Mouse (Mus musculus) small intestine, adult 2 months (tissue): ENCODE measurements around the gene Pex10. TPM values are rescaled to one million over a fixed set of nuclear protein-coding genes. Genes with fewer than 3 reads are reported as not detected.

Experiments used
- H3K27ac ChIP-seq: fragments of 200-500 bp; 2 replicates; pipeline ENCODE4 v1.5.1; 2012; ENCODE audit warnings: low read depth, low read length, control low read depth, inconsistent platforms; ENCODE audit not compliant: insufficient read depth
- H3K27me3 ChIP-seq: fragments of 200-500 bp; 2 replicates; pipeline ENCODE4 v1.6.1; 2012; ENCODE audit warnings: mild to moderate bottlenecking, moderate library complexity, low read length, inconsistent platforms; ENCODE audit not compliant: control insufficient read depth, insufficient read depth
- H3K36me3 ChIP-seq: fragments of 200-500 bp; 2 replicates; pipeline ENCODE4 v1.6.1; 2012; ENCODE audit warnings: mild to moderate bottlenecking, low read length, control low read depth, inconsistent platforms; ENCODE audit not compliant: control insufficient read depth, insufficient read depth
- H3K4me1 ChIP-seq: fragments of 200-500 bp; 2 replicates; pipeline ENCODE4 v1.6.1; 2012; ENCODE audit warnings: low read length, inconsistent platforms, mixed read lengths; ENCODE audit not compliant: control insufficient read depth, insufficient read depth, insufficient read length
- H3K4me3 ChIP-seq: fragments of 200-500 bp; 2 replicates; pipeline ENCODE4 v1.5.1; 2012; ENCODE audit warnings: low read depth, mild to moderate bottlenecking, control low read depth, inconsistent platforms, low read length, moderate library complexity
- CTCF ChIP-seq: fragments of 200-500 bp; IDR thresholded peaks from 2 replicates; pipeline ENCODE4 v1.5.1; 2012; ENCODE audit warnings: low read depth, mild to moderate bottlenecking, control low read depth, inconsistent platforms, low read length, moderate library complexity, mixed read lengths; ENCODE audit not compliant: insufficient replicate concordance, insufficient read length; ENCODE audit errors: extremely low read depth
- POLR2A ChIP-seq: fragments of 200-500 bp; IDR thresholded peaks from 2 replicates; pipeline ENCODE4 v1.6.1; 2012; ENCODE audit warnings: low read depth, mild to moderate bottlenecking, control low read depth, inconsistent platforms, low read length, moderate library complexity
- WGBS: fragments of 180-500 bp; shearing (Covaris S2); methylation state at CpG from one replicate; pipeline ENCODE4 v1.1.7; 2018; 5-methylcytosine and 5-hydroxymethylcytosine counted together
- polyA plus RNA-seq: library from polyadenylated mRNA; depleted of rRNA; stranded (reverse); fragments of >200 nt; gene quantifications from 2 replicates; pipeline ENCODE4 v1.2.3, GENCODE M21; 2012

Gene Pex10
- polyA plus RNA-seq, 1 experiment: 15.2 TPM

GRCm38 (mm10) chr4:155109471-155109870 is 42.7 kb downstream of the Pex10 start:
- no peak overlapping the region for H3K4me3 ChIP-seq
- H3K27me3 ChIP-seq: no peaks in the 10 kb centered on the region
- no peaks in the 10 kb centered on the region for H3K36me3 ChIP-seq
- WGBS: 52% methylated on average over 5 of the region's 5 CpGs
- TF ChIP-seq POLR2A: no peak
- TF ChIP-seq CTCF: no peak
- peaks cover 9% of the 10 kb centered on the region; the same call in 1 of the 2 replicates for H3K4me1 ChIP-seq
- H3K27ac ChIP-seq: no peak overlapping the region

- Histone ChIP-seq H3K27me3 (no peaks in the 10 kb centered on the region), H3K4me3 (no peak overlapping the region), H3K36me3 (no peaks in the 10 kb centered on the region), H3K4me1 (peaks cover 11% of the 10 kb centered on the region), H3K27ac (no peak overlapping the region)
- 66% methylated on average over 8 of the region's 8 CpGs for WGBS
- TF ChIP-seq CTCF: no peak
- no peak for TF ChIP-seq POLR2A
Measured at GRCm38 (mm10) chr4:155113766-155114410, 47.1 kb downstream of the Pex10 start.

GRCm38 (mm10) chr4:155116607-155117006 is 49.8 kb downstream of the Pex10 start:
- 78% methylated on average over 4 of the region's 4 CpGs for WGBS
- Histone ChIP-seq H3K36me3 (no peaks in the 10 kb centered on the region), H3K4me1 (peaks cover 24% of the 10 kb centered on the region), H3K27me3 (no peaks in the 10 kb centered on the region), H3K27ac (no peak overlapping the region), H3K4me3 (no peak overlapping the region)
- TF ChIP-seq POLR2A (no peak), CTCF (no peak)

DNA sequence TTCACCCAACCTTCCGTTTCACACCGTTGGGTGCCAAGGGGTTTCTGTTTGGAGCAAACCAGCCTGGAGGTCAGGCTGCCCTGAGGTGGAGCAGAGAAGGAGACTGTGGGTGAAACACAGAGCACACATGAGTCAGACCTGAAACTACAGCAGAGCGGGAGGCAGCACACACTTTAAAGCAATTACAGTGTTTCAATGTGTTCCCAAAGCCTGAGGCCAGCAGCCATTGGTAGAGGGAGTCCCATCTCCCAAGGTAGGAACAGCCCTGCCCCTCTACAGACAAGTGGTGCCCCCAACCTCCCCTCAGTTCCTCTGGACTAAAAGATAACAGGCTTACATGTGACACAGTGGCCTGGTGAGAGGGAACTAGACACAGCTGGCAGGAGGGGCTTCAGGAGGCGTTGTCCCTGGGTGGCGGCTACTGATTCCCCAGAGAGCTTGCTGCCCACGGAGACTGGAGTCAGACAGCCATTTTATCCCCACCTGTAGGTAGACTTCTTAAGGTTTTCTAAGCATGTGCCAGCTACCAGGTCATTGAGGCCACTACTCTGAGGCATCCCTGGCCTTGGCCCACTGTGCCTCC is 50.7 kb downstream of the Pex10 start:
- TF ChIP-seq POLR2A (no peak), CTCF (no peak)
- Histone ChIP-seq H3K27me3 (no peaks in the 10 kb centered on the region), H3K36me3 (no peaks in the 10 kb centered on the region), H3K27ac (no peak overlapping the region), H3K4me1 (peaks cover 33% of the 10 kb centered on the region), H3K4me3 (no peak overlapping the region)
- WGBS: 86% methylated on average over 6 of the region's 6 CpGs

- Histone ChIP-seq H3K27me3 (no peaks in the 10 kb centered on the region), H3K36me3 (no peaks in the 10 kb centered on the region), H3K4me3 (no peak overlapping the region), H3K4me1 (peaks cover 35% of the 10 kb centered on the region), H3K27ac (no peak overlapping the region)
- TF ChIP-seq CTCF (no peak), POLR2A (no peak)
- 70% methylated on average over 10 of the region's 10 CpGs for WGBS
Measured at GRCm38 (mm10) chr4:155118278-155118677, 51.5 kb downstream of the Pex10 start.

- H3K27ac ChIP-seq: peak overlapping the region; percentile 78
- H3K4me3 ChIP-seq: no peak overlapping the region
- H3K4me1 ChIP-seq: peaks cover 32% of the 10 kb centered on the region
- 51% methylated on average over 7 of the region's 7 CpGs for WGBS
- H3K27me3 ChIP-seq: no peaks in the 10 kb centered on the region
- TF ChIP-seq POLR2A (no peak), CTCF (peak; percentile 13; the same call in 1 of the 2 replicates)
- no peaks in the 10 kb centered on the region for H3K36me3 ChIP-seq
Measured at GRCm38 (mm10) chr4:155120038-155120437, 53.2 kb downstream of the Pex10 start.

- Histone ChIP-seq H3K4me1 (peaks cover 37% of the 10 kb centered on the region), H3K4me3 (no peak overlapping the region), H3K27me3 (no peaks in the 10 kb centered on the region), H3K36me3 (no peaks in the 10 kb centered on the region), H3K27ac (peak overlapping the region; percentile 92)
- TF ChIP-seq POLR2A: no peak
- TF ChIP-seq CTCF: no peak
- WGBS: 30% methylated on average over 5 of the region's 5 CpGs
Measured at GRCm38 (mm10) chr4:155120583-155120982, 53.8 kb downstream of the Pex10 start.
